9 mouse cellular contexts compared by ENCODE assay signal in the genomic region with DNA sequence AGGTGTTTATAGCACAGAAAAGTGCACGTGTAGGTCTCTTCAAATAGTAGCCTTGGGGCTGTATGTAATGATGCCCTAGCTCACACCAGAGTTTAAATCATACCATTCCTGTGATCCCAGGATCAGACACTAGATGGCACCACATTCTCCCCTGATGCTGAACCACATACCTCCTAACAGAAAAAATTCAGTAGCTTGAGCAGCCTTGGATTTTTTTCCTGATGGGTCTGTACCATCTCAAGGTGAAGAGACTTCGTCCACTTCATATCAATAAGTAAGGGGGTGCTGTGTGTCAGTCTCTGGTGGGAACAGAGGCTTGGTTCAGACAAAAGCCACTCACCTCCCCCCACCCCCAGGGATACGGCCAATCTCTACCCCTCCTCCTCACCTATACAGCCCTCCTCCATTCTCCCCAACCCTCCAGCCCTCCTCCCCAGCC. TPM values are rescaled to one million over a fixed set of nuclear protein-coding genes. Genes with fewer than 3 reads are reported as not detected.
DNase-seq lines count a peak whose midpoint lies in the region; ATAC-seq and TF ChIP-seq lines count a peak whose summit lies in the region.
"Had no signal": no experiment of that assay in that cellular context is flagged by ENCODE, and none has a peak within 500 bp of the region (broad histone marks: within the 10 kb centered on the region; RNA-seq: fewer than 3 reads in every experiment).

No protein-coding gene starts in this region.

- H3K4me2 ChIP-seq in kidney, embryonic 14.5 days (replicated peaks; ENCODE audit: low read depth, low read length), result no peak overlapping the region
- H3K4me2 ChIP-seq in limb, embryonic 14.5 days (replicated peaks; ENCODE audit: low read depth, low read length, severe bottlenecking), result no peak overlapping the region
- H3K4me2 ChIP-seq in midbrain, embryonic 16.5 days (ENCODE audit: low read length), result no peak overlapping the region
- H3K4me2 ChIP-seq in stomach, embryonic 15.5 days, result no peak overlapping the region

- 30% methylated on average over 3 of the region's 3 CpGs for WGBS in kidney, embryonic 14.5 days
- WGBS in limb, embryonic 14.5 days, result 23% methylated on average over 3 of the region's 3 CpGs
- WGBS in midbrain, embryonic 16.5 days, result 26% methylated on average over 3 of the region's 3 CpGs
- WGBS in stomach, embryonic 15.5 days, result 27% methylated on average over 3 of the region's 3 CpGs

- no peaks in the 10 kb centered on the region for H3K9me3 ChIP-seq in kidney, embryonic 14.5 days (ENCODE audit: control insufficient read depth, low read length)
- no peaks in the 10 kb centered on the region for H3K9me3 ChIP-seq in limb, embryonic 14.5 days (ENCODE audit: control insufficient read depth, low read length)
- H3K9me3 ChIP-seq in midbrain, embryonic 16.5 days (replicated peaks; ENCODE audit: control insufficient read depth, low read length, poor library complexity, severe bottlenecking), result no peaks in the 10 kb centered on the region
- H3K9me3 ChIP-seq in stomach, embryonic 15.5 days, result no peaks in the 10 kb centered on the region

- H3K27me3 ChIP-seq in kidney, embryonic 14.5 days (ENCODE audit: control insufficient read depth, insufficient read depth, low read length), result no peaks in the 10 kb centered on the region
- H3K27me3 ChIP-seq in limb, embryonic 14.5 days (ENCODE audit: control insufficient read depth, insufficient read depth, low read length), result no peaks in the 10 kb centered on the region
- H3K27me3 ChIP-seq in midbrain, embryonic 16.5 days (ENCODE audit: control insufficient read depth, insufficient read depth, low read depth, low read length), result no peaks in the 10 kb centered on the region
- no peaks in the 10 kb centered on the region for H3K27me3 ChIP-seq in stomach, embryonic 15.5 days (replicated peaks)

- no peak overlapping the region for H3K4me3 ChIP-seq in kidney, embryonic 14.5 days (ENCODE audit: low read length)
- H3K4me3 ChIP-seq in limb, embryonic 14.5 days (replicated peaks; ENCODE audit: low read length), result no peak overlapping the region
- H3K4me3 ChIP-seq in midbrain, embryonic 16.5 days (ENCODE audit: low read depth, low read length), result no peak overlapping the region
- H3K4me3 ChIP-seq in stomach, embryonic 15.5 days (replicated peaks), result no peak overlapping the region
- H3K4me3 ChIP-seq: erythroblast, embryonic 14.5 days had no signal

- peak; percentile 72 for ATAC-seq in kidney, embryonic 14.5 days (ENCODE audit: low FRiP score, low TSS enrichment)
- peak; percentile 44; the same call in 1 of the 2 replicates for ATAC-seq in limb, embryonic 14.5 days (ENCODE audit: low FRiP score, low read depth)
- ATAC-seq in midbrain, embryonic 16.5 days, result peak; percentile 85
- peak; percentile 30; the same call in 1 of the 2 replicates for ATAC-seq in stomach, embryonic 15.5 days (ENCODE audit: insufficient read depth, low FRiP score, low read depth)

- TF ChIP-seq POLR2A in limb, embryonic 14.5 days (IDR thresholded peaks at IDR 0.05; ENCODE audit: borderline replicate concordance, extremely low read depth, insufficient read depth, insufficient read length), result no peak

- no peak overlapping the region for H3K9ac ChIP-seq in kidney, embryonic 14.5 days (ENCODE audit: low read depth, low read length)
- H3K9ac ChIP-seq in limb, embryonic 14.5 days (ENCODE audit: low read depth, low read length, severe bottlenecking), result no peak overlapping the region
- no peak overlapping the region for H3K9ac ChIP-seq in midbrain, embryonic 16.5 days (ENCODE audit: low read depth, low read length)
- H3K9ac ChIP-seq in stomach, embryonic 15.5 days, result no peak overlapping the region

- H3K36me3 ChIP-seq in kidney, embryonic 14.5 days (ENCODE audit: control insufficient read depth, insufficient read depth, low read length), result no peaks in the 10 kb centered on the region
- no peaks in the 10 kb centered on the region for H3K36me3 ChIP-seq in limb, embryonic 14.5 days (ENCODE audit: control insufficient read depth, insufficient read depth, low read length)
- no peaks in the 10 kb centered on the region for H3K36me3 ChIP-seq in midbrain, embryonic 16.5 days (ENCODE audit: control insufficient read depth, insufficient read depth, low read length)
- H3K36me3 ChIP-seq in stomach, embryonic 15.5 days, result no peaks in the 10 kb centered on the region

- no peak overlapping the region for H3K27ac ChIP-seq in kidney, embryonic 14.5 days (ENCODE audit: low read depth, low read length)
- no peak overlapping the region for H3K27ac ChIP-seq in limb, embryonic 14.5 days (replicated peaks; ENCODE audit: low read depth, low read length)
- H3K27ac ChIP-seq in midbrain, embryonic 16.5 days (ENCODE audit: low read length), result no peak overlapping the region
- no peak overlapping the region for H3K27ac ChIP-seq in stomach, embryonic 15.5 days

- no peaks in the 10 kb centered on the region for H3K4me1 ChIP-seq in kidney, embryonic 14.5 days (ENCODE audit: control insufficient read depth, insufficient read depth, low read length)
- no peaks in the 10 kb centered on the region for H3K4me1 ChIP-seq in limb, embryonic 14.5 days (ENCODE audit: control insufficient read depth, insufficient read depth, low read length)
- no peaks in the 10 kb centered on the region for H3K4me1 ChIP-seq in midbrain, embryonic 16.5 days (ENCODE audit: control insufficient read depth, insufficient read depth, low read length)
- no peaks in the 10 kb centered on the region for H3K4me1 ChIP-seq in stomach, embryonic 15.5 days

- DNase-seq in CD4-positive helper T cell, adult 2 months (ENCODE audit: low read depth, low spot score), result peak; percentile 71
- DNase-seq in adrenal gland, adult 2 months, result peak; percentile 73
- DNase-seq in embryo, embryonic 11 days, result peak; percentile 81
- DNase-seq in heart, adult 9 months (ENCODE audit: low spot score in 2 of 2), result peak; percentile 57 to 79
- peak; percentile 80 for DNase-seq in limb, embryonic 14.5 days (ENCODE audit: low spot score)

RNA-seq across cellular contexts. Expression of a gene that starts 18.3 kb away (rescaled TPM):
- total RNA-seq in adrenal gland, adult 2 months (2021), result 10 to 100 TPM; 24.5 to 44.7 TPM
- 20.8 and 29.3 TPM in 2 replicates for polyA plus RNA-seq in adrenal gland, adult 2 months (2012; rRNA removed)
- polyA plus RNA-seq in kidney, embryonic 14.5 days (2014; fragmentation: Nextera tagmentation; extraction: Ambion mirVana), result 87.6 and 121 TPM in 2 replicates
- polyA plus RNA-seq in limb, embryonic 14.5 days (2012; rRNA removed), result 143 and 144 TPM in 2 replicates
- polyA plus RNA-seq in limb, embryonic 14.5 days (2014; fragmentation: Nextera tagmentation; extraction: Ambion mirVana), result 186 and 189 TPM in 2 replicates
- 45.9 and 52.3 TPM in 2 replicates for polyA plus RNA-seq in midbrain, embryonic 16.5 days (2015; fragmentation: Nextera tagmentation; extraction: Ambion mirVana)
- 81.8 and 89.3 TPM in 2 replicates for polyA plus RNA-seq in stomach, embryonic 15.5 days (2015; fragmentation: Nextera tagmentation; extraction: Ambion mirVana)

Comparison
In these comparisons a context has a peak if more than half of its experiments do, and no peak if none do; other contexts are left out.
1. ATAC-seq: peak in every context shown above with its lines; median percentile 85 in midbrain, embryonic 16.5 days; 72 in kidney, embryonic 14.5 days; 44 in limb, embryonic 14.5 days; 30 in stomach, embryonic 15.5 days.